Mouse (Mus musculus) layer of hippocampus, adult 2 months (tissue): ENCODE measurements around the gene Cd151. TPM values are rescaled to one million over a fixed set of nuclear protein-coding genes. Genes with fewer than 3 reads are reported as not detected.

ENCODE experiments used
- DNase-seq, 2 experiments: peaks; one replicate each; pipeline ENCODE4 v3.0.0; 2022; ENCODE audit warnings: low spot score in 2 of 2
- H3K27ac ChIP-seq: fragments of 200-600 bp; 2 replicates; pipeline ENCODE4 v1.8.1; 2022
- H3K4me3 ChIP-seq: fragments of 200-600 bp; 2 replicates; pipeline ENCODE4 v1.8.1; 2022; ENCODE audit warnings: mild to moderate bottlenecking
- CTCF ChIP-seq: fragments of 200-600 bp; conservative IDR thresholded peaks from 2 replicates; pipeline ENCODE4 v1.8.1; 2022; ENCODE audit warnings: antibody characterized with exemption, mild to moderate bottlenecking, moderate library complexity
- total RNA-seq, 2 experiments: library from RNA; stranded (reverse); gene quantifications; 2 replicates each; pipeline ENCODE4 v1.2.3; 2021

The Cd151 gene
- total RNA-seq, 2 experiments from 2014 or later: 23.4 to 25.1 TPM

DNA sequence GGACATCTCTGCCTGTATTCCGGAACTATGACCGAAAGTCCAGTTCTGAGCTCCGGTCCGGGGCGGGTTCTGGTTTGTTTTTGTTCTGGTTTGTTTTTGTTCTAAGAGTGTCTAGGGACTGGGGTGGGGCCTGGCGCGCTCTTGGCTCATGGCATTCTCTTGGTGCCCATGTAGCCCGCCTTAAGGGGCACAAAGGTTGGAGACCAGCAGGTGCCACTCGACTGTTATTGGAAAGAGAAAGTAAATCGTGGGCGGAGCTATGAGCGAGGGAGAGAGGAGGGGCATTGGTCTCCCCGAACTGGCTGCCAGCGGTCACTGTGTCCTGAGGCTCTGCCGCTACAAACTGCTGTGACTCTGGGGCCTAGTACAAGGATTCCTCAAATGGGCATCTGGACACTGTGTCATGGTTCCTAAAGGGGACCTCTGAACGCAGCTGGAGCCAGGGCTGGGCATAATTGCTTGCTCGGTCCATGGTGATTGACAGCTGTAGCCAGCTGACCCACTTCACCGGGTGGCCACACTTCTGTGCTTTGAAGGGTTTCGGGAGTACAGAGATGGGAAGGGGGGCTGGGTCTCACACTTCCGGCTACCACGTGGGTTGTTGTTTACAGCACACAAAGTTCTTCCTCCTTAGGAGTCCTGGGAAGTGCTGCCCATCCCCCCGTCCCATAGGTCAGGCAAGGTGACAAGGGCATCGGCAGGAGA lies 11.4 kb upstream of the Cd151 start:
- peak overlapping the region; percentile 63 for H3K4me3 ChIP-seq
- TF ChIP-seq CTCF: no peak
- no peak for DNase-seq
- H3K27ac ChIP-seq: peak overlapping the region; percentile 90

GRCm38 (mm10) chr7:141456739-141457138 lies 10.5 kb upstream of the Cd151 start:
- no peak for DNase-seq
- TF ChIP-seq CTCF: no peak
- no peak overlapping the region for H3K4me3 ChIP-seq
- H3K27ac ChIP-seq: peak overlapping the region; percentile 90; the same call in 1 of the 2 replicates

- no peak overlapping the region for H3K4me3 ChIP-seq
- DNase-seq: no peak
- H3K27ac ChIP-seq: no peak overlapping the region
- no peak for TF ChIP-seq CTCF
These were observed 10.0 kb upstream of the Cd151 start for GRCm38 (mm10) chr7:141457236-141457635.

DNA sequence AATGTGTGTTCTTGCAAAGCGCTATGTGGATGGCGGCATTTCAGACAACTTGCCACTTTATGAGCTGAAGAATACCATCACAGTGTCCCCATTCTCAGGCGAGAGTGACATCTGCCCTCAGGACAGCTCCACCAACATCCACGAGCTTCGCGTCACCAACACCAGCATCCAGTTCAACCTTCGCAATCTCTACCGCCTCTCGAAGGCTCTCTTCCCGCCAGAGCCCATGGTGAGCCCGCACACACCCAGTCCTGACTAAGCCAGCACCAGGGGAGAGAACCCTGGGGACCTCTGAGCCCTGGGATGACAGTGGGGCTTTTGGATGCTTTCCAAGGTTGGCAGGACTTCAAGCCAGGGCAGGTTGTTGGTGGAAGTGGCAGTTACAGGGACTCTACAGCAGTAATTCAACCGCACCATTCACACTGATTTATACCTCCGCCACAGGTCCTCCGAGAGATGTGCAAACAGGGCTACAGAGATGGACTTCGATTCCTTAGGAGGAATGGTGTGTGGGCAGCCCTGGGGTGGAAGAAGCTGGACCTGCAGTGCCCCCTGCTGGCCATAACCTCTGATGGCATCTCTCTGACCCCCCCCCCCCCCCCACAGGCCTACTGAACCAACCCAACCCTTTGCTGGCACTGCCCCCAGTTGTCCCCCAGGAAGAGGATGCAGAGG lies 9.1 kb upstream of the Cd151 start:
- peak; percentile 72 for TF ChIP-seq CTCF
- H3K4me3 ChIP-seq: no peak overlapping the region
- H3K27ac ChIP-seq: no peak overlapping the region
- no peak for DNase-seq

DNA sequence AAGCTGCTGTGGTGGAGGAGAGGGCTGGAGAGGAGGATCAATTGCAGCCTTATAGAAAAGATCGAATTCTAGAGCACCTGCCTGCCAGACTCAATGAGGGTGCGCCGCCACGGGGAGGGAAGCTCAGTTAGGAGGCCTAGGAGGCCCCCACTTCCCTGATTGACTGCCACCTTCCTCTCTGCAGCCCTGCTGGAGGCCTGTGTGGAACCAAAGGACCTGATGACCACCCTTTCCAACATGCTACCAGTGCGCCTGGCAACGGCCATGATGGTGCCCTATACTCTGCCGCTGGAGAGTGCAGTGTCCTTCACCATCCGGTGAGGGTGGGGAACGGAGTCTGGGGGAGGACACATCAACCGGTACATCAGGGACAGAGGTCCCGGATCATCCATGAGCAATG lies 8.5 kb upstream of the Cd151 start:
- no peak overlapping the region for H3K27ac ChIP-seq
- H3K4me3 ChIP-seq: no peak overlapping the region
- TF ChIP-seq CTCF: peak; percentile 39

DNA sequence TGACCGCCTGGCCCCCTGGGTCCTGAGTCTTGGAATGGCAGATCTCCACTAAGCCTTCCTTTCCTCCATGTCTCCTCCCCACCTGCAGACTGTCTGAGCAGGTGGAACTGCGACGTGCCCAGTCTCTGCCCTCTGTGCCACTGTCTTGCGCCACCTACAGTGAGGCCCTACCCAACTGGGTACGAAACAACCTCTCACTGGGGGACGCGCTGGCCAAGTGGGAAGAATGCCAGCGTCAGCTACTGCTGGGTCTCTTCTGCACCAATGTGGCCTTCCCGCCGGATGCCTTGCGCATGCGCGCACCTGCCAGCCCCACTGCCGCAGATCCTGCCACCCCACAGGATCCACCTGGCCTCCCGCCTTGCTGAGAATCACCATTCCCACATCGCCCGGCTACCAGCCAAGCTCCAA lies 7.9 kb upstream of the Cd151 start:
- no peak overlapping the region for H3K4me3 ChIP-seq
- no peak for DNase-seq
- no peak overlapping the region for H3K27ac ChIP-seq
- TF ChIP-seq CTCF: no peak

More for the DNA sequence above, 8.5 kb upstream of the Cd151 start:
- DNase-seq: no peak

DNA sequence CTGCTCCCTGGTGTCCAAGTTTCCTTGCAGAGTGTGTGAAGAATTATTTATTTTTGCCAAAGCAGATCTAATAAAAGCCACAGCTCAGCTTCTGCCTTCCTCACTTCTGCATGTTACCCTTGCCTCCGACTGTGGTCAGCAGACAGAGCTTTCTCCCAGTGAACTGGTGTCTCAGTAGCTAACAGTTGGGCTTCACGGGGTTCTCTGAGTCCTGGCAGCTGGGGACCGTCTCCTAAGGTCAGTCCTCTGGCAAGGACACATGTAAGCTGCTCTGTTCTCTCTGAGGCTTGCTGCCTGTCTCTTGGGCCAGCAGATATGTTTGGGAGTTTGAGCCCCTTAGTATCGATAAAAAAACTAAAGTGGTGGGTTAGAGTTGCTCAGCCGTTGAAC lies 7.2 kb upstream of the Cd151 start:
- DNase-seq: no peak
- no peak overlapping the region for H3K4me3 ChIP-seq
- TF ChIP-seq CTCF: no peak
- peak overlapping the region; percentile 53 for H3K27ac ChIP-seq

- Histone ChIP-seq H3K4me3 (peak within 1 kb of the TSS; percentile 48), H3K27ac (peak within 1 kb of the TSS; percentile 78)
- TF ChIP-seq CTCF: no peak
- DNase-seq: no peak
These were observed 6.6 kb upstream of the Cd151 start, which contains the start of gene Cracr2b for GRCm38 (mm10) chr7:141460391-141461113. Gene Cracr2b, plus strand, starts transcription at chr7:141461094.

DNA sequence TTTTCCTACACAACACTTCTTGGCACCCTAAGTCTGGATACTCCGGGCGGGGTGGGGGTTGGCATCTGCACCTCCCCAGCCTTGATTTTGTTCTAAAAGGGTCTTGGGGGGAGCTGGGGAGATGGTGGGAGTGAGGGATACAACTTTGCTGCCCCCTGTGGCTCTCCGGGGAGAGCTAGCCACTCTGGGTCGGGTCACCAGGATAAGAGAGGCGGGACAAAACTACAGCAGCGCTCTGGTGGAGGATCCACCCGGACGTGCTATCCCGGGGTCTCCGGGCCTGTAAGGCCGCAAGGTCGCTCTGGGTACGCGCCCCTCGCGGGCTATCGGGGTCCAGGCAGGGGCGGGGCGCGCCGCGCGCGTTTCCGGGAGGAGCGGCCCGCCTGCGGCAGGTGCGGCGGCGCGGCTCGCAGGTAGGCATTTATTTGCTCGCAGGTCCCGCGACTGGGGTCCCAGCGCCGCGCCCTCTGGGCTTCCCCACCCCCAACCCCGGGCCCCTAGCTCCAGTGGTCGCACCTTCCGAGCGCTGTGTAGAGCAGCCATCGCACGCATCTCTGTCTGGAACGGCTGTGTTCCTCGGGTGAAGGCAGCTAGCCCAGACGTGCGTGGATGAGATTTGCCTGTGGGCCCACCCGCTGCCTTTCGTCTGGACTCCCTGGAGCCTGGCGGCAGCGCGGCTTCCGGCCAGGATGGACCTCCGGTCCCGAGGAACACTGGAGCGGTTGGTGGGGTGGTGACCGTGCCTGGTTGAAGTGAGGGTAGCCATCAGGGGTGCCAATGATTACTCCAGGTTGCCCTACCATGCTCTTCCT lies 5.5 kb upstream of the Cd151 start:
- H3K27ac ChIP-seq: peak overlapping the region; percentile 78
- DNase-seq: no peak
- TF ChIP-seq CTCF: peak; percentile 44
- H3K4me3 ChIP-seq: peak overlapping the region; percentile 48

GRCm38 (mm10) chr7:141462333-141462821 lies 4.8 kb upstream of the Cd151 start:
- no peak for TF ChIP-seq CTCF
- peak overlapping the region; percentile 48; the same call in 1 of the 2 replicates for H3K4me3 ChIP-seq
- peak overlapping the region; percentile 78; the same call in 1 of the 2 replicates for H3K27ac ChIP-seq
- DNase-seq: no peak

DNA sequence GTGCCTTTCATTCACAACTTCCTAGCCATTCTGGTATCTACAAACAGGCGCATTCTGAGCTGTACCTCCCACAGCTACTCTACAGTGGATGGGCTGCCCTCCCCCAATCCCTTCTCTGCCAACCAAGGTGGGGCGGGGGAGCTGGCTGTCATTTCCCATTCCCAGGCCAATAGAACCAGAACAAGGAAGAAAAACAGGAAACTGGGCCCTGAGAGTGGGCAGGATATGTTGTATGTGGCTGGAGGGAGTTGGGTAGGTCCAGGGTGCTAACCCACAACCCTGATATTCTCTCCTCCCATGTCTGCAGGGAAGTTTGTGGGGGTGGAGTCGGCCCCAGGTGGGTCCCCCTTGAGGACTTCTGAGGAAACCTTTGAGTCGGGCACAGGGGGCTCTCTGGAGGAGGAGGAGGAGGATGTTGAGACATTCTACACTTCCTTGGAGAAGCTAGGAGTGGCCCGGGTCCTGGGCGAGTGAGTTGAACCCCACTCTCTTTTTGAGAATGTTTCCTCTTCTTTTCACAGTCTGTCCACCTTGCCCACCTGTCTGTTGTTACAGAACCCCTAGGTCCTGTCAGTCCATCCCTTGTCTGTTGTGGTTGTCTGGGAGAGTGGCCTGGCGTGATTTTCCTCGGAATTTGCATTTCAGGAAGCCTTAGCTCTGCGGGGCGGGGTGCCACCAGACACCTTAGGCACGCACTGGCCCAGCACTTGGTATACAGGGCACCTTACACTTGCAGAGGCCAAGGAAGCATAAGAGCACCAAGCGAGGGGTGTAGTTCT lies 3.2 kb upstream of the Cd151 start:
- no peak for DNase-seq
- no peak for TF ChIP-seq CTCF
- Histone ChIP-seq H3K4me3 (no peak overlapping the region; the same call in 1 of the 2 replicates), H3K27ac (peak overlapping the region; percentile 46)

GRCm38 (mm10) chr7:141464603-141465201 lies 2.5 kb upstream of the Cd151 start:
- H3K4me3 ChIP-seq: peak overlapping the region; percentile 10; the same call in 1 of the 2 replicates
- no peak for TF ChIP-seq CTCF
- H3K27ac ChIP-seq: peak overlapping the region; percentile 46
- no peak for DNase-seq
